Mouse (Mus musculus): ENCODE data around the gene Kat5. TPM values are rescaled to one million over a fixed set of nuclear protein-coding genes. Genes with fewer than 3 reads are reported as not detected.

Gene Kat5
- total and polyA plus RNA-seq, 3 experiments = 54.5 to 67.6 TPM; not detected in 1

DNA sequence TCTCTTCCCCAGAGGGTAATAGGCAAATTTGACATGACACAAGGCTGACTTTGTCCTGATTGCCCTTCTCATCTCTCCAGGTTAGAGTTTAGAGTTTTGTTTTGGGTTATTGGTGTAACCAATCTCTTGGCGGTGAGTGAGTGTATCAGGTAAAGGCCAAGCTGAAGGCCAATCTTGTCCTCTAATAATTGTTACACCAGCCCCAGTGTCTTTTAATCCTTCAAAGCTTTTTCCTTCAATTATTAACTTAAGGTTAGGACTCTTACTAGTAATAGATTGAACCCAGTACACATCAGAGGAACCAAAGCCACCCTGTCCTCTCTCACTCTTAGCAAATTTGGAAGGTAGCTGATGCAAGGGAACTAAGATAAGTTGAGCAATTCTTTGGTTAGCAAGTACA is 34.7 kb downstream of the Kat5 start:
- TF ChIP-seq HCFC1 (IDR thresholded peaks at IDR 0.05; ENCODE audit: low read depth, low read length) (no peak), CTCF (IDR thresholded peaks at IDR 0.05 in 2 of 3, conservative IDR thresholded peaks at IDR 0.05 in 1 of 3; ENCODE audit: control insufficient read depth in 1 of 3, insufficient read depth in 1 of 3, low read depth in 2 of 3, low read length in 3 of 3, poor library complexity in 1 of 3, severe bottlenecking in 1 of 3) (no peak), GATA1 (IDR thresholded peaks at IDR 0.05; ENCODE audit: low read depth, low read length) (no peak), MAFK (IDR thresholded peaks at IDR 0.05; ENCODE audit: borderline replicate concordance, low read depth, low read length) (no peak), POLR2A (IDR thresholded peaks at IDR 0.05; ENCODE audit: control insufficient read depth in 1 of 2, insufficient read depth in 1 of 2, low read depth in 1 of 2, low read length in 2 of 2, poor library complexity in 1 of 2) (no peak), ELF1 (IDR thresholded peaks at IDR 0.05; ENCODE audit: low read depth, low read length) (no peak), MEF2A (IDR thresholded peaks at IDR 0.05; ENCODE audit: extremely low read depth, insufficient replicate concordance, low read depth, low read length, poor library complexity, severe bottlenecking) (no peak), MXI1 (IDR thresholded peaks at IDR 0.05; ENCODE audit: low read depth, low read length) (no peak), TBP (IDR thresholded peaks at IDR 0.05; ENCODE audit: low read depth, low read length) (no peak), UBTF (IDR thresholded peaks at IDR 0.05; ENCODE audit: borderline replicate concordance, insufficient read depth, low read depth, low read length) (no peak), MAX (IDR thresholded peaks at IDR 0.05; ENCODE audit: low read length) (no peak), GABPA (IDR thresholded peaks at IDR 0.05; ENCODE audit: low read depth, low read length) (no peak), USF2 (IDR thresholded peaks at IDR 0.05; ENCODE audit: borderline replicate concordance in 1 of 2, insufficient read depth in 1 of 2, low read depth in 1 of 2, low read length in 2 of 2) (no peak), SMC3 (IDR thresholded peaks at IDR 0.05; ENCODE audit: low read depth, low read length) (no peak), SIN3A (IDR thresholded peaks at IDR 0.05; ENCODE audit: low read length) (no peak), POLR2AphosphoS2 (IDR thresholded peaks at IDR 0.05; ENCODE audit: low read length) (no peak), RCOR1 (IDR thresholded peaks at IDR 0.05; ENCODE audit: low read depth, low read length) (no peak), USF1 (IDR thresholded peaks at IDR 0.05; ENCODE audit: low read depth, low read length) (no peak), ZKSCAN1 (IDR thresholded peaks at IDR 0.05; ENCODE audit: low read depth, low read length) (no peak)
- DNase-seq (ENCODE audit: low read depth, low spot score) = no peak
- Histone ChIP-seq H3K79me2 (ENCODE audit: control insufficient read depth, insufficient read depth, low read length, poor library complexity) (no peaks in the 10 kb centered on the region), H3K4me3 (ENCODE audit: control insufficient read depth in 1 of 2, insufficient read depth in 1 of 2, low read depth in 2 of 2, low read length in 2 of 2) (no peak overlapping the region), H3K4me1 (ENCODE audit: control insufficient read depth in 1 of 2, insufficient read depth in 2 of 2, low read length in 2 of 2) (no peaks in the 10 kb centered on the region), H3K27me3 (ENCODE audit: control insufficient read depth in 1 of 2, insufficient read depth in 2 of 2, low read length in 2 of 2) (no peaks in the 10 kb centered on the region), H3K27ac (ENCODE audit: control insufficient read depth, low read depth, low read length) (no peak overlapping the region), H3K36me3 (ENCODE audit: control insufficient read depth in 1 of 2, insufficient read depth in 2 of 2, low read length in 2 of 2) (no peaks in the 10 kb centered on the region), H3K9ac (ENCODE audit: control insufficient read depth, low read depth, low read length, poor library complexity, severe bottlenecking) (no peak overlapping the region), H3K9me3 (replicated peaks; ENCODE audit: insufficient read depth, low read length) (no peaks in the 10 kb centered on the region)

DNA sequence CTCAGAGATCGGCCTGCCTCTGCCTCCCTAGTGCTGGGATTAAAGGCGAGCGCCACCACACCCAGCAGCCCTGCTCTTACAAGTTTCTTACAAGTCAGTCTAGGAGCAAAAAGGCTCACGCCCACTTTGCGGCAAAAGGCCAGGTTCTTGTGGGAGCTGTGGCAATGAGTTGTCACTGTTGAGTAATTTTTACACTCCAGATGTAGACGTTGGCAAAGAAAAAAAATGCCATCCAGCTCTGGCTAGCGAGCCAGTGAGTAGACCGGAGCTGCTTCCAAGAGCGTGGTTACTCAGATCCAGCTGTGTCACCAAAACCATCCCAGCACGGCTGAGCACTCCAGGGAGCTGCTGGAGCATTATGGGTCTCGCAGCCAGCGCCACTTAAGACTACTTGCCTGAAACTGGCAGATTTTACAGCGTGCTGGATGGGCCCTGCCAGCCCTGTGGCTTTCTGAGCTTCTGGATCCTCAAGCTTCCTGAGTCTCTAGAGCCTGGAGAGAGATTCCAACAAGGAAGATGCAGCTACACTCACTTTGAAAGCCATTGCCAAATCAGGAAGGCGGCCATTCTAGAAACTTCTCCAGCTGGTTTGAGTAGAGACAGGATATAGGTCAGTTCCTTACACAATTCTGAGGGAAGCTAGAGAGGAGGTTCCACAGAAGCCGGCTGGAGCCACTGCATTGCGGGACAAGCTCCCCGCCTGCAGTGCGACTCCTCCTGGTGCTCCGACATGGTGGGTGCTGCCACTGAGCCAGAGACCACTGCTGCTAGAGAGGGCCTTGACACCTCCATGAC is 37.5 kb downstream of the Kat5 start:
- no peaks in the 10 kb centered on the region for H3K4me1 ChIP-seq (ENCODE audit: control insufficient read depth in 1 of 2, insufficient read depth in 2 of 2, low read length in 2 of 2)
- H3K79me2 ChIP-seq (ENCODE audit: control insufficient read depth, insufficient read depth, low read length, poor library complexity) = peaks cover 13% of the 10 kb centered on the region
- no peaks in the 10 kb centered on the region; a peak in 2 of 4 replicates for H3K36me3 ChIP-seq (ENCODE audit: control insufficient read depth in 1 of 2, insufficient read depth in 2 of 2, low read length in 2 of 2)
- H3K27ac ChIP-seq (ENCODE audit: control insufficient read depth, low read depth, low read length) = no peak overlapping the region
- TF ChIP-seq JUND (IDR thresholded peaks at IDR 0.05; ENCODE audit: low read depth, low read length) = no peak
- no peak for TF ChIP-seq MYC (IDR thresholded peaks at IDR 0.05; ENCODE audit: low read depth, low read length)
- no peak for TF ChIP-seq ZMIZ1 (IDR thresholded peaks at IDR 0.05; ENCODE audit: low read depth, low read length)
- TF ChIP-seq POLR2AphosphoS2 (IDR thresholded peaks at IDR 0.05; ENCODE audit: low read length) = no peak
- DNase-seq (ENCODE audit: low read depth, low spot score) = no peak
- H3K9me3 ChIP-seq (replicated peaks; ENCODE audit: insufficient read depth, low read length) = no peaks in the 10 kb centered on the region
- no peak overlapping the region for H3K9ac ChIP-seq (ENCODE audit: control insufficient read depth, low read depth, low read length, poor library complexity, severe bottlenecking)
- no peaks in the 10 kb centered on the region for H3K27me3 ChIP-seq (ENCODE audit: control insufficient read depth in 1 of 2, insufficient read depth in 2 of 2, low read length in 2 of 2)
- no peak overlapping the region for H3K4me3 ChIP-seq (ENCODE audit: control insufficient read depth in 1 of 2, insufficient read depth in 1 of 2, low read depth in 2 of 2, low read length in 2 of 2)

Data from MEL (cell line).